Mouse (Mus musculus): ENCODE data around the gene Dapp1.

DNA sequence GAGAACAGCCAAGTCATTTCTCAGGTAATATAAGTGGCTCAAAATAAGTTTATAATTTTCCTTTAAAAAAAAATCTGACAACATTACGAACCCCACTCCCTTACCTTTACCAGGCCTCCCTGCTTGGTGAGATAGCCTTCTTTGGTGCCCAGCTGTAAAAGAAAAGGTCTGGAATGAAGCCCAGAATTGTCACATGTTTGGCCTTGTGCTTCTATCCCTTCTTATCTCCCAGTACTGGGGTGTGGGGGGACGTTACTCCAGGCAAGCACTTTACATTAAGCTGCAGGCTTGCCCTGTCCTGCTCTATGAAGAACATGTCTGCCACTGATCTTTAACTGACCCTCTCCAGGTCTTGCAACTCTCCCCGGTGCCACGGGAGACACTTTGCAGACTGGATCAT, 40.6 kb downstream of the Dapp1 start:
- TF ChIP-seq CTCF (IDR thresholded peaks at IDR 0.05; ENCODE audit: low read depth, low read length) (no peak), POLR2A (IDR thresholded peaks at IDR 0.05; ENCODE audit: extremely low read depth, insufficient read depth, low read length) (no peak)

Measured in liver, adult 2 months (tissue).